Mouse (Mus musculus): ENCODE results near the gene Tfe3. TPM values are rescaled to one million over a fixed set of nuclear protein-coding genes. Genes with fewer than 3 reads are reported as not detected.
"Not testable (repeated sequence)": the region's sequence is repeated elsewhere in the genome, so short reads cannot be mapped to it uniquely, and the experiment has no call there.

Gene Tfe3
- total RNA-seq, 2 experiments from 2014 or later = 39.9 to 41.0 TPM

DNA sequence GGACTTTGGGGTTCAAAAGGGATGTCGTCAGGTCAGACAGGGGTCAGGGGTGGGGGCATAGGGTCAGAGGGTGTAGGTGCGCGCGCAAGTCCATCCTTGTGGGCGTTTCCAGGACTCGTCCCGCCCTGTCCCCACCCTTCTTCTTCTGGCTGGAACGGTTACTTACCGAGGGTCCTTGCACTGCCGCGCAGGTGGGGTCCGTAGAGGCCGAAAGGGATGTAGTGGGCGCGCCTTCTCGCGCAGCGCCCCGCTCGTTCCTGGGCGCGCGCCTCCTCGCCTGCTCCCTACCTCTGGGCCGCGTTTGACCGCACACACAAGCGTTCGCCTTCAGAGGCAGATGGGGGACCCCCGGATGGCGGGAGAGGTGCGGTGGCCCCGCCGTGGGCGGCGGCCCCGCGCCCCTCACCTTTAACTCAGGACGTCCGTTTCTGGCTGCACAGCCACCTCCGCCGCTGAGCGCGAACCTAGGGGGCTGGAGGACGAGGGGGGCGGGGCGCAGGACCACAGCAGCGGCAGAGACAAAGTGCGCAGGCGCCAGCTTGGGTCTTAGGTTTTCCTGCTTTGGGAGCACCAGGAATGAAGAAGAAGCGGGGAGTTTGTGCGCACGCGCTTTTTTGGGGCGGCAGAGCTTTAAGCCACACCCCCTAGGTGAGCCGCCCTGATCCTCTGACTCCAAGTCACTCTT, 11.8 kb upstream of the Tfe3 start, which contains the start of gene Ccdc120:
TSS of gene Ccdc120 (minus strand) at position 474 of the 685 bp plus-strand sequence.
- DNase-seq (ENCODE audit: low spot score in 2 of 2) = peak in 1 of 2 experiments; percentile 19

GRCm38 (mm10) chrX:7753627-7754026, 8.7 kb upstream of the Tfe3 start:
- not testable (repeated sequence) for DNase-seq (ENCODE audit: low spot score in 2 of 2)

DNA sequence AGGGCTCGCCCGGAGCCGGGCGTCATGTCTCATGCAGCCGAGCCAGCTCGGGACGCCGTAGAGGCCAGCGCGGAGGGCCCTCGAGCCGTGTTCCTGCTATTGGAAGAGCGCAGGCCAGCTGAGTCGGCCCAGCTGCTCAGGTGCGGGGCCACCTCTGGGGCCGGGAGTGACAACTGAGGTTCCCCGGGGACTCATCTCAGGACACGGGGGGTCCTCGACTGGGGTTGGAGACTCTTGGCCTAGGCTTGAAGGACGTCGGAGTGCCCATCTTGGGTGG, 499 bp downstream of the Tfe3 start:
- no peak for DNase-seq (ENCODE audit: low spot score in 2 of 2)

GRCm38 (mm10) chrX:7763631-7764393, 1.5 kb downstream of the Tfe3 start:
- DNase-seq (ENCODE audit: low spot score in 2 of 2) = no peak

GRCm38 (mm10) chrX:7764657-7765280, 2.4 kb downstream of the Tfe3 start:
- no peak for DNase-seq (ENCODE audit: low spot score in 2 of 2)

DNA sequence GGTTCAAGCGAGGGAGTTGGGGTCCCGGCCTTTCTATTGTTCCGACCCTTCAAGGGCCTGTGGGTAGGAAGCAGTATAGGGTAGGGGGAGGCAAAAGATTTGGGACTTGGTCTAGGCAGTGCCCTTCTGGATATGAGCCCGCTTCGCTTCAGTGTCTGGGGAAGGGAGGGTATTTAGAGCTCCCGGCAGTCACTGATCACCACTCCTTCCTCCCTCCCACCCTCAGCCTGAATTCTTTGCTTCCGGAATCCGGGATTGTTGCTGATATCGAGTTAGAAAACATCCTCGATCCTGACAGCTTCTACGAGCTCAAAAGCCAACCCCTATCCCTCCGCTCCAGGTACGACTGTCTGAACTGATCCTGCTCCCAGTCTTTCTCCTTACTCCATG, 2.9 kb downstream of the Tfe3 start:
- DNase-seq (ENCODE audit: low spot score in 2 of 2) = no peak

DNA sequence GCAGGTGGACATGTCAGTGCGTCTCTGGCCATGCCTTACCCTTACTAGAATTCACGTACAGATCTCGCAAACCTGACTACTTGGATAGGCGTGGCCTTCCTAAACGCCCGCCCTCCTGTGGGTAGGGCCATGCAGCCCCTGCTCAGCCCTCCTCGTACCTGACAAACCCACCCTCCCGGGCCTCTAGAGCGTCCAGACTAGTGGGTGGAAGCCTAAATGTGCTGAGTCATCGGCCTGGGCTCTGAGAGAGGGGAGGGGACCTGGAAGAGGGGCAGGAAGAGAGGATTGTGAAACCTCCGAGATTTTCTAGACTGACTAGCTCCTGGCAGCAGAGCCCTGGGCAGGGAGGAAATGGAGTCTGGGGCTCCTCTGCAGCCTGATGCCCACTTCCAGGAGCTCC, 3.4 kb downstream of the Tfe3 start:
- DNase-seq (ENCODE audit: low spot score in 2 of 2) = no peak

GRCm38 (mm10) chrX:7769302-7770017, 7.1 kb downstream of the Tfe3 start:
- DNase-seq (ENCODE audit: low spot score in 2 of 2) = no peak

- no peak for DNase-seq (ENCODE audit: low spot score in 2 of 2)
Observed at GRCm38 (mm10) chrX:7772766-7773165, 10.4 kb downstream of the Tfe3 start.

GRCm38 (mm10) chrX:7775501-7776205, 13.3 kb downstream of the Tfe3 start:
- no peak for DNase-seq (ENCODE audit: low spot score in 2 of 2)

GRCm38 (mm10) chrX:7776329-7777082, 14.1 kb downstream of the Tfe3 start:
- DNase-seq (ENCODE audit: low spot score in 2 of 2) = no peak

DNA sequence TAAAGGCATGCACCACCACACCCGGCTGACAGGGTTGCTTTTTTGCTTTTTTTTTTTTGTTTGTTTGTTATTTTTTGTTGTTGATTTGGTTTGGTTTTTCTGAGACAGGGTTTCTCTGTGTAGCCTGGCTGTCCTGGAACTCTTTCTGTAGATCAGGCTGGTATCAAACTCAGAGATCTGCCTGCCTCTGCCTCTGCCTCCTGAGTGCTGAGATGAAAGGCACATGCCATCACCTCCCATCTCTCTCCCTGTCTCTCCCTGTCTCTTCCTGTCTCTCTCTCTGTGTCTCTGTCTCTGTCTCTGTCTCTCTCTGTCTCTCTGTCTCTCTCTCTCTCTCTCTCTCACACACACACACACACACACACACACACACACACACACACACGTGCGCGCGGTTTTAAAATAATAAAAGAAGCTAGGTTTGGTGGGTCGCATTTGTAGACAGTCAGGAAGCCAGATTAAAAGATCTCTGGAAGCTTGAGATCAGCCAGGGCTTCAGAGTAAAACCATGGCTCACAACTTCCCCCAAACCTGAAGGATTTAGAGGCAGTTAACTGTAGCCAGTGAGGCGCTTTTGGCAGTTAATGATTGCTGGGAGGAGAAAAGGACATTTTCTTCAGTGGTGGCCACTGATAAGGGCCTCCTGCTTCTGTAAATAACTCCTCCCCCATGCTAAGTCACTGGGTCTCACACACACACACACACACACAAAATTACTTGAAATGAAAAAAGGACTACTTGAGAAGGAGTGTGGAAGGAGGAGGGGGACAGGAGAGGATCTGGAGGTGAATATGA, 16.3 kb downstream of the Tfe3 start:
- no peak for DNase-seq (ENCODE audit: low spot score in 2 of 2)

- DNase-seq (ENCODE audit: low spot score in 2 of 2) = no peak
Observed at GRCm38 (mm10) chrX:7779294-7779693, 16.9 kb downstream of the Tfe3 start.

GRCm38 (mm10) chrX:7782603-7783092, 20.3 kb downstream of the Tfe3 start:
- no peak for DNase-seq (ENCODE audit: low spot score in 2 of 2)

- peak; percentile 21 to 26 for DNase-seq (ENCODE audit: low spot score in 2 of 2)
Observed at GRCm38 (mm10) chrX:7789542-7790136, 27.3 kb downstream of the Tfe3 start, which contains the start of gene Gripap1. Gene Gripap1 (plus strand): TSS chrX:7789765.

- no peak for DNase-seq (ENCODE audit: low spot score in 2 of 2)
Observed at GRCm38 (mm10) chrX:7790309-7790708, 27.9 kb downstream of the Tfe3 start.

DNA sequence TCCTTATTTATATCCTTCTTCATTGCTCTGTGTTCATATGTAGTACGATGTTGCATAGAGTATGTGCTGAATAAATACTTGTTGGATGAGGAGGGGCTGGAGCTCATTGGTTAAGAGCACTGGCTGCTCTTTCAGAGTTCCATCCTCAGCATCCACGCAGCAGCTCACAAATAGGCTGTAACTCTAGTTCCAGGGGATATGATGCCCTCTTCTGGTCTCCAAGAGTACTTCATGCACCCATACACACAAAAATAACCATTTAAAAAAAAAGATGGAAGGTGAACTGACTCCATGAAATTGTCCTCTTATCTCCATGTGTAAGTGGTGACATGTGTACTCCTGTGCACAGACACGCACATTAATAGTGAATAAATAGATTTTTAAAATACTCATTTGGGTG, 31.0 kb downstream of the Tfe3 start:
- no peak for DNase-seq (ENCODE audit: low spot score in 2 of 2)

GRCm38 (mm10) chrX:7795016-7795415, 32.7 kb downstream of the Tfe3 start:
- DNase-seq (ENCODE audit: low spot score in 2 of 2) = no peak

GRCm38 (mm10) chrX:7797327-7797726, 35.0 kb downstream of the Tfe3 start:
- DNase-seq (ENCODE audit: low spot score in 2 of 2) = no peak
